Mouse (Mus musculus) spleen, adult 12 weeks (tissue): Measurements from ENCODE around the gene Acly.

ENCODE experiments used
- DNase-seq: peaks from one replicate; pipeline ENCODE4 v3.0.0; 2022; ENCODE audit warnings: low spot score

Acly gene

DNA sequence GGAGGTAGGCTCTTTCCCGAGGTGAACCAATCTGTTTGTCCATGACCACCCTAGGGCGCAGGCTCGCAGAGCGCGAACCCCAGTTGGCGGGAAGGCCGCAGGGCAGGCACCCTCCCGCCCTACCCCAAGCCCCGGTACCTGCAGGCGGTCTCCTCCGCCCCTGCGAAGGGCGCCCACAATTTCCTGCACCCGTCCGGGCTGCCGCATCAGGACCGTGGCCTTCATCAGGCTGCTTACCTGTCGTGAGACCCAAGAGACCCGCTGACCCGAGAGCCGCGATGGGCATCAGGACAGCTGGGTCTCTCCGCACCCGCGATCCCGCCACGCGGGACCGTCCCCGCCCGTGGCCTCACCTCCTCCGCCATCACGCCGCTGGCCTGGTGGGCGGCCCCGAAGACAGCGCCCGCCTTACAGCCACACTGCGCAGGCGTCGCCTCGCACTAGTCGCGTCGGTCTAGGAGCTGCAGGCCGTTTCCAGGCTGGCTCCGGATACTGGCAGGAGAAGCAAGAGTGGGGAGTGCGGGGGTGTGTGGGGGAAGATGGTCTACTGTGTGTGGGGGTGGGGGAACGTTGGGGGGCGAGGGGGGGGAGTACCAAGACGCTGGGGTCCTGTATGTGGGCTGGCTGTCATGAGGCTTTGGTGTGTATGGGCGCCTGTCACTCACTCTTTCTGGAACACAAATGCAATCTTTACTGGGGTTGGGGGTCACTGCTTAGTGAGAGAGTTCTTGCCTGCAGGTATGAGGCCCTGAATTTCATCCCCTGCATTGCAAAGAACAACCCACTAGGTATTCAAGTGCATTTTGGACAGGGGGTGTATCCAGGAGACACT lies 86.9 kb downstream of the Acly start:
- DNase-seq: peak; percentile 59

DNA sequence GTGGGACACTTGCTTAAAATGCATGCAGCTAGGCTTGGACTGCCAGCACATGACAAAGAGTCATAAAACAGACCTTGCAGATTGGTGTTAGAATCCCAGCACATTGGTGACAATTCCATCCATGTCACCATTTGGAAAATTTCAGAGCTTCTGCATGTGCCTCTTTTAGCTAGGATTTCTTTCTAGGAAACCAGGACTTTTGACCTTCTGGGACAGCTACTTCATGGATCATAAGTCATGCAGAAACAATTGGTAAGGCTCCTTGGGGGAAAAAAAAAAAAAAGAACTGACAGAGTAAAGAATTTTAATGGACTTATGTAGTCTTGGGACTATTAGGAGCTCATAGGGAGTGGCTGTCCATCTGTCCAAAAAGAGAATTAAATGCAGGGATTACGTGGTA lies 89.9 kb downstream of the Acly start:
- DNase-seq: no peak

DNA sequence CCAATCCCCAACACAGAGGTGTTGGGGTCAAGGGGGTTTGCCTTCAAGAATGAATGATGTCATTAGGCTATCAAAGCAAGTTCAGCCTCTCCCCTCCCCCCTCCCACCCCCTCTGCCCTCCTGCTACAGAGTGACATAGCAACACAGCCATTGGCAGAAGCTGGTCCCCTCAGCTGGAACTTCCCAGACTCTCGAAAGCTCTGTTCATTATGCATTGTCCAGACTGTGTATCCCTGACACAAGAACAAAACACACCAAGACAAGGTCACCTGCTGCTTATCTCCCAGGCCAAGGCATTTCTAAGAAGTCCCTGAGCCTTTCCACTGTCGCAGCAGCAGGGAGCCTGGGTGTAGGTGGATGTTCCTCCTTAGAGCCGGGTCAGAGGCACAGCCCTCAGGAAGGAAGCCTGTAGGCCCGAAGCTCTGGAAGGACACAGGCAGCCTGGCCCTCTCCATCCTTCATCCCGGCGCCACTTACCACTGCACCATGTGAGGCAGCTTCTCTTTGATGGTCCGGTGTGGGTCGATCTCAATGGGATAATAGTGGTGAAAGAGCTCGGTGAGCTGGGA lies 92.0 kb downstream of the Acly start:
- no peak for DNase-seq

DNA sequence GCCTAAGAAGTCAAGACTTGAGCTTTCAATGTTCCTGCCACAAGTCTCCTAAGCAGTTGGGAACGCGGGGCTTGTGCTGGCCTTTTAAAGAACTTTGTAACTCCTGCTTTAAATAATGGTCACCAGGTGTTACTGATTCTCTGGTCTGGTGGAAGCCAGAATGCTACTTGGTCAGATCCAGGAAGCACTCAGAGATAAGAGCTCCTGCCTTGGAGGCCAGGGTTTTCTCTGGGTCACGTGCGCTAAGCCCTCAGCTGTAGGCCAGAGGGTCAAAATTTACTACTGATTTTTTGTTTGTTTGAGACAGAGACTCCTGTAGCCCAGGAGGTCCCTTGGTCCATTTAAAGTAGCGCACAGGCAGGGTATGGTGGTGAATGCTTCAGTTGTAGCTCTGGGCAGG lies 95.8 kb downstream of the Acly start:
- no peak for DNase-seq

DNA sequence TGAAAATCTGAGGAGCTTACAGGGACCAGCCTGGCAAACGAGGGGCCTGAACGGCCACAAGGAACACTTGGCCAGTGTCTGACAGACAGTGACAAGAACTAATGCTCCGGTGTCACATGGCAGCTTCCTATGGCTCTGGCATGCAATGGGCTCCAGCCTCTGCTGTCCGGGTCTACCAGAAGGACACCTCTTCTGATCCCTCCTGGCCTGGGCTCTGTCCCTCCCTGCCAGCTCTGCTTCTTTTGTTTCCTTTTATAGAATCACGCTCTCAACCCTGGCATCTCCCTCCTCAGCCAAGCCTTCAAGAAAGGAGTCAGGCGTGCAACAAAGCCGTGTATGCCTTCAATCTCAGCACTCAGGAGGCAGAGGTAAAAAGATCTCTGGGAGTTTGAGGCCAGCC lies 97.7 kb downstream of the Acly start:
- DNase-seq: no peak

DNA sequence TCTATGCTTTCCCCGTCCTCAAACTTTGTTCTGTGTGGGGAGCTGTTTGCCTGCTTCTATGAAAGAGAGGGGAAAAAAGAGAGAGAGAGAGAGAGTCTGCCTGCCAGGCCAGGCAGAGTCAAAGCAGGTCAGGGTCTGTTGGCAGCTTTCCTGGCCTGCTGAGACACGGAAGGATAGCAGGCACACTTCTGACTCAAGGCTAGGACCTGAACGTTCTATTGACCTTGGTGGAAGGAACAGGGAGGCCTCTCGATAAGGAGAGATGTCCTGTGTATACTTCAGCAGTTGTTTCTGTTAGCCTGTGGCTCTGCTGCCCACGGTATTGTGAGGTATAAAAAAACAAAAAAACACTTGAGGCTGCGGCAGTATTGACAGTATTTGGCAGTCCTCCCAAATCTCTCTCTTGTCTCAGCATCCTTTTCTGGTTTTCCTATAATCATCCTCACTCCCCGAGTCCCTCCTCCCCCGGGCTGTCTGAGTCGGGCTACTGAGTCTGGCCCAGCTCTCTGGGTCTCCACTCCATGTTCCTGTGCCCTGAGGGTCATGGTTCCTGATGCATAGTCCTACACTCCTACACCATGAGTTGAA lies 99.1 kb downstream of the Acly start:
- DNase-seq: no peak

DNA sequence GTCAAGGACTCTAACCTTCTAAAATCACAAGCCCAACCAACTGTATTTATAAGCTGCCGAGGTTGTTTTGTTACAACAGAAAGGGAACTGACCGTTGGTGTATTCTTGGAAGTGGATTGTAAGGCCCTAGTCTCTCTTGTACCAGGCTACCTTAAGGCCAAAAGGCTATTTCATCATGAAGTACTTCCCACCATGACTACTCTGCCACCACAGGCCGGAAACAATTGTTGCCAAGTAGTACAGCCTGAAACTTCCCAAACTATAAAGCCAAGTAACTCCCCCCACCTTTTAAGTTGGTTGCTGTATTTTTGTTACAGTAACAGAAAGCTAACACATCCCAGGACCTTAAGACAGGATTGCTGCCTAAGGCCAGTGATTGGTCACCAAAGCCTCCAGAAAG lies 101.0 kb downstream of the Acly start:
- DNase-seq: no peak
